Mouse (Mus musculus) lung, embryonic 14.5 days (tissue): ENCODE measurements around the gene Ambra1. TPM values are rescaled to one million over a fixed set of nuclear protein-coding genes. Genes with fewer than 3 reads are reported as not detected.

ENCODE experiments used
- ATAC-seq: fragments of 200-750 bp; cut with Nextera tagmentation; 2 replicates; pipeline ENCODE4 v1.8.0; 2017; ENCODE audit warnings: mild to moderate bottlenecking, moderate TSS enrichment, moderate library complexity; ENCODE audit not compliant: insufficient read depth
- DNase-seq: peaks from one replicate; pipeline ENCODE4 v3.0.0-alpha.2; 2015
- H3K27ac ChIP-seq: fragments of 300-500 bp; sonication (generic); 2 replicates; pipeline ENCODE4 v1.5.1; 2014; ENCODE audit warnings: low read depth, mild to moderate bottlenecking, moderate library complexity
- H3K27me3 ChIP-seq: fragments of 300-500 bp; sonication (generic); 2 replicates; pipeline ENCODE4 v1.6.1; 2014; ENCODE audit warnings: low read length, control low read depth; ENCODE audit not compliant: insufficient read depth
- H3K36me3 ChIP-seq: fragments of 300-500 bp; sonication (generic); 2 replicates; pipeline ENCODE4 v1.6.1; 2014; ENCODE audit warnings: control low read depth; ENCODE audit not compliant: insufficient read depth
- H3K4me1 ChIP-seq: fragments of 300-500 bp; sonication (generic); 2 replicates; pipeline ENCODE4 v1.6.1; 2014; ENCODE audit warnings: antibody characterized with exemption, control low read depth; ENCODE audit not compliant: insufficient read depth
- H3K4me2 ChIP-seq: fragments of 300-500 bp; sonication (generic); 2 replicates; pipeline ENCODE4 v1.6.1; 2014; ENCODE audit warnings: mild to moderate bottlenecking
- H3K4me3 ChIP-seq: fragments of 300-500 bp; sonication (generic); 2 replicates; pipeline ENCODE4 v1.5.1; 2014; ENCODE audit warnings: low read depth, low read length
- H3K9ac ChIP-seq: fragments of 300-500 bp; sonication (generic); 2 replicates; pipeline ENCODE4 v1.6.1; 2014
- H3K9me3 ChIP-seq: fragments of 300-500 bp; sonication (generic); 2 replicates; pipeline ENCODE4 v1.6.1; 2016; ENCODE audit warnings: low read depth, low read length, control low read depth
- CTCF ChIP-seq: IDR thresholded peaks from 2 replicates; pipeline ENCODE4 v1.5.1; 2016; ENCODE audit warnings: antibody characterized with exemption, low read depth
- WGBS: fragments of 180-500 bp; shearing (Covaris S2); extraction: QIAGEN DNeasy Blood & Tissue Kit; methylation state at CpG from one replicate; pipeline ENCODE4 v1.1.7; 2014; 5-methylcytosine and 5-hydroxymethylcytosine counted together
- polyA plus RNA-seq: library from polyadenylated mRNA; unstranded; fragments of >200 nt; fragmentation: Nextera tagmentation; extraction: Ambion mirVana; gene quantifications from 2 replicates; pipeline ENCODE4 v1.2.1, GENCODE M21; 2014

The Ambra1 gene
- polyA plus RNA-seq, 1 experiment from 2014 or later: 15.9 TPM

DNA sequence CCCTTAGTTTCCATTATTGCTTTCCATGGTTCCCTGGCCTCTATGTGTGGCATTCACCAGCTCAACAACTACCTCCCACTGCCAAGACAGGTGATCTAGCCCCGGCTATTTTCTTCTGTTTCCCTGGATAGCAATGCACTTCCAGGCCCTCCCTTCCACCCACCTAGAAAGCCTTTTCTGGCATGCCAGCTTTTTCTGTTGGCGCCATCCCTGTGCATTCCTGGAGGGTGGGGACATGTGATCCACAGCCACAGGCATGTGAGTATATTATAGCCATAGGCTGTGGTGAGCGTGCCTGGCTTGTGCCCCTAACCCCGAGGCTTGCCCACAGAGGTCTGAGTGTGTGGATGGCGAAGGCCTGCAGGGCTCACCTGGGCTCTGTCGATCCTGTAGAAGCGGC lies 206.2 kb downstream of the Ambra1 start:
- WGBS: 91% methylated on average over 7 of the region's 7 CpGs
- H3K9ac ChIP-seq: no peak overlapping the region
- no peaks in the 10 kb centered on the region for H3K27me3 ChIP-seq
- DNase-seq (no peak), ATAC-seq (no peak)
- no peak for TF ChIP-seq CTCF
- H3K9me3 ChIP-seq: no peaks in the 10 kb centered on the region
- H3K4me1 ChIP-seq: peaks cover 11% of the 10 kb centered on the region
- H3K4me2 ChIP-seq: no peak overlapping the region
- no peak overlapping the region for H3K27ac ChIP-seq
- H3K4me3 ChIP-seq: no peak overlapping the region
- H3K36me3 ChIP-seq: peaks cover 81% of the 10 kb centered on the region

DNA sequence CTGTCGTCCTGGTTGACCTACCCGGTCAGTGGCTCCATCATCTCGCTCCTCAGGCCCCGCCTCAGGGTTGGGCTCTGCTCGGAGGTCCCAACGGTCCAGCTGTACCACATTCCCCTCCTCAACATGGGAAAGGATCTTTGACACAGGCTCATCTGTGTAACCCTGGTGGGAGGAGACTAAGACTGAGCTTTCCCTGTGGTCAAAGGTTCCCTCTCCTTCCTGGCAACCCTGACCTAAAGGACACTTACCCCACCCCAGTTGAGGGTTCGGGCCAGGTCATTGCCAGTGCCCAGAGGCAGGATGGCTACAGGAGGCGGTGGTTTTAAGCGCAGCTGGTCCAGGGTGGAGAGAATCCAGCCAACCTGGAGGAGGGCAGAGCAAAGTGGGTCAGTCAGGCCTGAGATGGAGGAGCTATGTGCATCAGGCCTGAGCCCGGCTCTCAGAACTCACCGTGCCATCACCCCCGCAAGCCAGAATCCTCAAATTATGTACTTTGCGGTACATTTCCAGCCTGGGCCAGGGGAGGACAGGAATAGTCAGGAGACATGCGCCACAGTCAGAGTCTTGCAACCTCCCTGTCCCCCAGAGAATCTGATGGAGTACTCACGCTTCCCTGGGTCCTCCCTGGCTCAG lies 209.5 kb downstream of the Ambra1 start:
- WGBS: 78% methylated on average over 15 of the region's 15 CpGs
- H3K4me3 ChIP-seq: no peak overlapping the region

DNA sequence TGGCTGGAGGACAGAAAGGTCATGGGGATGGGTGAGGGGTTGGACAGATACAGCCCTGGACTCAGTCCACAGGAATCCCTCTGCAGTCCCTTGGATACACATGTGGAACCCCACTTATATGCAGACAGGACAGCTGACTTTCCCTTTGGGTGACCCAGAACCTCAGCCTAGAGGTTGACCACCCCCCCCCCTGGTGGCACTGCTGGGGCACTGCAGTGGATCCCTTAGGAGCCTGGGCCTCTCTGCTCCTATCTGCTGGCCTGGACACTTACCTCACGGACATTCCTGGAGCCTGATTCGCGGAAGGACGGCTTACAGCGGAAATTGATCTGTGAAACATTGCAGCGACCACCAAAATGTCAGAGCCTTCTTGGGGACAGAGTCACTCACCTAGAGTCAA lies 212.4 kb downstream of the Ambra1 start:
- TF ChIP-seq CTCF: peak; percentile 61
- Histone ChIP-seq H3K27ac (no peak overlapping the region), H3K27me3 (no peaks in the 10 kb centered on the region), H3K9me3 (no peaks in the 10 kb centered on the region), H3K9ac (no peak overlapping the region), H3K4me1 (no peaks in the 10 kb centered on the region; the same call in 1 of the 2 replicates), H3K4me3 (no peak overlapping the region), H3K4me2 (no peak overlapping the region), H3K36me3 (peaks cover 47% of the 10 kb centered on the region)
- ATAC-seq (no peak), DNase-seq (no peak)
- WGBS: 59% methylated on average over 6 of the region's 6 CpGs

More for the DNA sequence above, 209.5 kb downstream of the Ambra1 start:
- H3K27ac ChIP-seq: no peak overlapping the region
- no peak for TF ChIP-seq CTCF
- no peaks in the 10 kb centered on the region for H3K27me3 ChIP-seq
- H3K9me3 ChIP-seq: no peaks in the 10 kb centered on the region
- H3K9ac ChIP-seq: no peak overlapping the region
- DNase-seq (no peak), ATAC-seq (no peak)
- H3K4me1 ChIP-seq: no peaks in the 10 kb centered on the region; the same call in 1 of the 2 replicates
- H3K4me2 ChIP-seq: no peak overlapping the region
- peaks cover 67% of the 10 kb centered on the region for H3K36me3 ChIP-seq

DNA sequence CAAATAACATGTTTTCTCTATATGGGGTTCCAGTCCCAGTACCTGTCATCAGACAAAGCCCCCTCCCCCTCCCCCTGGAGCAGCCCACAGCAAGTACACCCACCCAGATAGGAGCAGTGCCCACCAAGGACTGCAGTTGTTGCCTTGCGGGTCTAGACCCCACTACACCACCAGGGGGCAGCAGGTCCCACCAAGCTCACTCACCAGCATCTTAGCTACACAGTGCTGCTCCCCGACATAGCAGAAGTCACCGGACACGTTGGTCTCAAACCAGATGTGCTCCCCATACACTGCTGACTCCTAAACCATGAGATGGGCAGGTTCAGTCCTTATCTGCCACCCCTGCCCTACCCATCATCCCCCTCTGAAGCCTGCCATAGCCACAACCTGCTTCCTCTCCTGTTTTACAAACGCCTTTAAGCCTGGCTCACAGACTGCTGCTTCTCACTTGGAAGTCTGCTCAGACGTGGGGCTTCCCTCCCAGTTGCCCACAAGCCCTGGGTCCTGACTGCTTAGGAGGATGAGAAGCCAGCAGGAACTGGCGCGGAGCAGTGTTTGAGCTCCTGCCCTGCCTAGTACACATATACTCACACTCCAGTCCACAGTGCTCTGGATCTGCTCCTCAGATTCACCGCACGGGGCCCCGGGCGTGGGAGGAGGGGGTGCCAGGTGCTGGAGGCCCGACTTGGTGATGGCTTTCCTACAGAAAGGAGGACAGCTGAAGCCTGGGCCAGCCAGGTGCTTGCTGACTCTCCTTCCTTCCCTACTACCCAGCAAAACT lies 214.4 kb downstream of the Ambra1 start:
- no peaks in the 10 kb centered on the region for H3K27me3 ChIP-seq
- peak; percentile 72 for ATAC-seq
- peak; percentile 98 for TF ChIP-seq CTCF
- H3K27ac ChIP-seq: no peak overlapping the region
- 36% methylated on average over 13 of the region's 13 CpGs for WGBS
- H3K4me3 ChIP-seq: no peak overlapping the region
- H3K4me2 ChIP-seq: no peak overlapping the region
- H3K4me1 ChIP-seq: peaks cover 4% of the 10 kb centered on the region; the same call in 1 of the 2 replicates
- peaks cover 28% of the 10 kb centered on the region for H3K36me3 ChIP-seq
- peak; percentile 87 for DNase-seq
- H3K9me3 ChIP-seq: no peaks in the 10 kb centered on the region
- no peak overlapping the region for H3K9ac ChIP-seq

DNA sequence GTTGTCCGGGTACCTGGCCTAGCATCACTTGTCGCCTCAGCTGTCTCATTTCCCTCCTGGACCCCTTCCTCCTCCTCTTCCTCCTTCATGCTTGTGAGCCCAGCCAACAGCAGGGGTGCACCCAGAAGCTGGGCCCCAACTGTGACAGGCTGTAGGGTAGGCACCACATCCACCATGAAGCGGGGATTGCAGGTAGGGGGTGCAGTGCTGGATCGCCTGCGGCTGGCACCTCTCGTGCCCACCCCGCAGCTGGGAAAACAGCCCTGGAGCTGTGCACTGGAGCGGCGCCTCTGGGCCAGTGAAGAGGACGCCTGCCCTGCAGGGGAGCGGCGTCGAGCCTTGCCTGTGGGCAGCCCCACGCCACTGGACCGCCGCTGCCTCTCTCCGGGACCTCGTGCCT lies 215.5 kb downstream of the Ambra1 start, which contains the start of gene Gm9821:
Gm9821 (plus strand) TSS at position 221 of the 400 bp plus-strand sequence.
- peaks cover 17% of the 10 kb centered on the region for H3K36me3 ChIP-seq
- H3K9me3 ChIP-seq: no peaks in the 10 kb centered on the region
- no peaks in the 10 kb centered on the region for H3K27me3 ChIP-seq
- no peak within 1 kb of the TSS for H3K4me2 ChIP-seq
- WGBS: 90% methylated on average over 18 of the region's 18 CpGs
- H3K27ac ChIP-seq: no peak within 1 kb of the TSS
- no peak for DNase-seq
- H3K9ac ChIP-seq: no peak within 1 kb of the TSS
- TF ChIP-seq CTCF: no peak
- no peak for ATAC-seq
- H3K4me1 ChIP-seq: peaks cover 16% of the 10 kb centered on the region
- no peak within 1 kb of the TSS for H3K4me3 ChIP-seq

DNA sequence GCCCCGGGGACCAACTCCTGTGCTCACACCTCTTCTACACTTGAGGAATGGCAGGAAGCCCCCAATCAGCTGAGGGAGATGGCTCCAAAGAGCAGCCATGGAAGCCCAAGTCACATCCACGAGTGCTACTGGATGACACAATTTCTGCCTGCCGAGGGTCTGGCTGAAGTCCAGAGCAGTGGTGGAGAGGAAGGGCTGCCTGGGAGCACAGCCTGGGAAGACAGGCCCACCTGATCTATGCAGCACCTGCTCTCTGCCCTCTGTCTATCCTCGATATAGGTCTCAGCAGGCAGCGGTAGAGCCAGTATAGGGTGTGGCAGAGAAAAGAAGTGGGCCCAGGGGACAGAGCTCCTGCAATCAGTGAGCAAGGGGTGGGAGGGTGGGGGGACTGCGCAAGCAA lies 216.9 kb downstream of the Ambra1 start:
- Histone ChIP-seq H3K9me3 (no peaks in the 10 kb centered on the region), H3K27me3 (no peaks in the 10 kb centered on the region), H3K4me1 (peaks cover 20% of the 10 kb centered on the region), H3K36me3 (peaks cover 10% of the 10 kb centered on the region), H3K9ac (no peak overlapping the region), H3K27ac (no peak overlapping the region), H3K4me2 (no peak overlapping the region), H3K4me3 (no peak overlapping the region)
- WGBS: 47% methylated on average over 6 of the region's 6 CpGs
- no peak for TF ChIP-seq CTCF
- DNase-seq: no peak
- no peak for ATAC-seq
